Mouse (Mus musculus) lung, postnatal 4 days (tissue): ENCODE measurements at regions not wholly inside any gene's neighbourhood (a gene's known extent, or its start where the extent isn't known, plus 50 kb on each side); places are given as distances from the start of the nearest gene placed in this dataset.

Source experiments
- DNase-seq, 2 experiments: peaks; one replicate each; pipeline ENCODE4 v3.0.0; 2021

- no peak for DNase-seq
Observed at GRCm38 (mm10) chr13:115671685-115672084, 569.9 kb upstream of the Itga1 start.

GRCm38 (mm10) chr13:115669516-115669915, 567.8 kb upstream of the Itga1 start:
- no peak for DNase-seq

GRCm38 (mm10) chr13:115655134-115655533, 553.4 kb upstream of the Itga1 start:
- no peak for DNase-seq

GRCm38 (mm10) chr13:115652935-115653334, 551.2 kb upstream of the Itga1 start:
- DNase-seq = no peak

- DNase-seq = no peak
Observed at GRCm38 (mm10) chr13:115652352-115652751, 550.6 kb upstream of the Itga1 start.

- no peak for DNase-seq
Observed at GRCm38 (mm10) chr13:115631410-115632105, 529.8 kb upstream of the Itga1 start.

GRCm38 (mm10) chr13:115630603-115631002, 528.8 kb upstream of the Itga1 start:
- no peak for DNase-seq

GRCm38 (mm10) chr13:115613174-115613573, 511.4 kb upstream of the Itga1 start:
- DNase-seq = no peak

- DNase-seq = no peak
Observed at GRCm38 (mm10) chr13:115606441-115606840, 504.7 kb upstream of the Itga1 start.

- DNase-seq = no peak
Observed at GRCm38 (mm10) chr13:115595126-115595671, 493.4 kb upstream of the Itga1 start.

- DNase-seq = no peak
Observed at GRCm38 (mm10) chr13:115575967-115576366, 474.2 kb upstream of the Itga1 start.

GRCm38 (mm10) chr13:115575052-115575891, 473.5 kb upstream of the Itga1 start:
- no peak for DNase-seq

GRCm38 (mm10) chr13:115541167-115541566, 439.4 kb upstream of the Itga1 start:
- no peak for DNase-seq

- no peak for DNase-seq
Observed at GRCm38 (mm10) chr13:115535900-115536299, 434.1 kb upstream of the Itga1 start.

GRCm38 (mm10) chr13:115513914-115514313, 412.1 kb upstream of the Itga1 start:
- DNase-seq = no peak

GRCm38 (mm10) chr13:115512214-115512613, 410.4 kb upstream of the Itga1 start:
- DNase-seq = no peak

GRCm38 (mm10) chr13:115508646-115509045, 406.9 kb upstream of the Itga1 start:
- DNase-seq = no peak

- DNase-seq = no peak
Observed at GRCm38 (mm10) chr13:115494399-115494798, 392.6 kb upstream of the Itga1 start.

- DNase-seq = no peak
Observed at GRCm38 (mm10) chr13:115475861-115476260, 374.1 kb upstream of the Itga1 start.

- DNase-seq = no peak
Observed at GRCm38 (mm10) chr13:115465689-115466088, 363.9 kb upstream of the Itga1 start.

- DNase-seq = no peak
Observed at GRCm38 (mm10) chr13:115451244-115451643, 349.5 kb upstream of the Itga1 start.

GRCm38 (mm10) chr13:115427091-115428033, 325.6 kb upstream of the Itga1 start:
- no peak for DNase-seq
